Mouse (Mus musculus): Measurements from ENCODE around the gene Chst8.

Chst8 gene

GRCm38 (mm10) chr7:34805042-34805441 is 7.5 kb downstream of the Chst8 start:
- no peak for DNase-seq (ENCODE audit: extremely low read depth, insufficient read length, low spot score)

DNA sequence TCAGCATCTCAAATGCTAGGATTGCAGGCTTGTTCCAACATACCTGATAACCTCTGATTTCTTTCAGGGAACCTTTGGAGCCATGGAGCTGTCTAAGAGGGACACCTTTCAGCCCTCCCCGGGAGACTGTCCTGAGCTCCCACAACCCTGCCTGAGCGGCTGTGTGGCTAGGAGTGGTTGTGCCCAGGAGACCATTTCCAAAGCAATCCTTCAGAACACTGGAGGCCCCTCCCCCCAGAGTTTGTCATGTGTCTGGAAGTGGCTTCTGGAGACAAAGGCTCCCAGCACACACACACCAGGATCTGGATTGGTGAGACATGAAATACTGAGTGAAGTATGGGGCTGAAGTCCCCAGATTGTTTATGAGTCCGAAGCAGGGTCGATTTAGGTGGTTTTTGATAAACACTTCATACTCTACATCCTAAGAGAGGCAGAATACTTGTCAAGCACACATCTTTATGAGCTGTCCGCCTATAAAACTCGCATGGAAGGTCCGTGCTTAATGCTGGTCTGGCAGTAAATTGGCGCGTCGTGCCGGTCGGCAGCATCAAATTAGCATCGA is 12.5 kb downstream of the Chst8 start:
- no peak for DNase-seq (ENCODE audit: extremely low read depth, insufficient read length, low spot score)

DNA sequence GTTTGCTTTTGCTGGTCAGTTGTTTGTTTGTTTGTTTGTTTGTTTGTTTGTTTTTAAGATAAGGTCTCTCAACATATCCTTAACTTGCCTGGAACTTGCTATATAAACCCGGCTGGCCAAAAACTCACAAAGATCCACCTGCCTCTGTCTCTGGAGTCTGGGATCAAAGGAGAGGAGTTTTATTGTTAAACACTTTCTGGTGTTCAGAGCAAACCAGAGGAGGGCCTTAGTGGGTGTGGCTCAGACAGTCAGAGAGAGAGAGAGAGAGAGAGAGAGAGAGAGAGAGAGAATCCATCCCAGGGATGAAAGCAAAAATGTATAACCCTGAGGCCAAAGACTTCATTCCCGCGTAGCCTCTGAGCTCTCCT is 13.1 kb downstream of the Chst8 start:
- DNase-seq (ENCODE audit: extremely low read depth, insufficient read length, low spot score): no peak

DNA sequence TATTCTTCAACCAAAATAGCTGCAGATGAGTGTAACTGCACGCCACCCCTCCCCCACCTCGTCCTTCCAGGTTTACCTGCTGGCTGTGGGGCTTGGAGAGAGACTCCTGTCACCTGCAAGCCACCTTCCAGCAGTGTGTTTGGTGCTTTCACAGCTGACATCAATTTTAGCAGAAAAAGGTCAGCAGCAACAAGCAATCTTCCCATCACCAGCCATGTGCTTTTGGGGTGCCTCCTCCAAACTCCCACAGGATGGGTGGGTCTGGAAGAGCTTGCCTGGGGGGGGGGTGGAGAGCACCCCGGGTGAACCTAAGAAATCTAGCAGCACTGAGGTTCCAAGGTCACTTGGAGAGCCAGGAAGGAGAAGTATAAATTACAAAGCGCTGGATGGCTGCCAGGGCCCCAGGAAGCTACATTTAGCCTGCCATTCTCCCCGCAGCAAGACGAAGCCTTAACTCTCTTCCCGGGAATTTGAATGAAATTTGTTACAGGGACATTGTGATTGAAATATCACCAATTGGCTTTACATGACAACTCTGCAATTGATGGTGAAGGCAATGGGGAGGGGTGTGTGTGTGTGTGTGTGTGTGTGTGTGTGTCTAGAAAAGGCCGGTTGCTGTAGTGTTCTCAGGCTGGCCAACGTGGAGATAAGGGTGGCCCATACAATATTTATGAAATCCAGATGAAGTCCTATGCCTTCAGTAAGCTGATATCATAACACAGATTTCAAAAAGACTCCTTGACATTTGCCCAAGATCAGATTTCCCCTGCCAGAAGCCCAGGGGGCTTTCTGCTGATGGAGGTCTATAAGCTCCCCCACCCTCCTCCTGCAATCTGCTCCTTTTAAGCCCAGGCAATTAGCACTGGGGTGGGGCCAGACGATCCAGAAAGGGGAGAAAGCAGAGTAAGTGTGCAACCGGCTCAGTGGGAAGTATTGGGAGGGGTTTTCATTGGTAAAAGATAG is 13.8 kb downstream of the Chst8 start:
- no peak for DNase-seq (ENCODE audit: extremely low read depth, insufficient read length, low spot score)

DNA sequence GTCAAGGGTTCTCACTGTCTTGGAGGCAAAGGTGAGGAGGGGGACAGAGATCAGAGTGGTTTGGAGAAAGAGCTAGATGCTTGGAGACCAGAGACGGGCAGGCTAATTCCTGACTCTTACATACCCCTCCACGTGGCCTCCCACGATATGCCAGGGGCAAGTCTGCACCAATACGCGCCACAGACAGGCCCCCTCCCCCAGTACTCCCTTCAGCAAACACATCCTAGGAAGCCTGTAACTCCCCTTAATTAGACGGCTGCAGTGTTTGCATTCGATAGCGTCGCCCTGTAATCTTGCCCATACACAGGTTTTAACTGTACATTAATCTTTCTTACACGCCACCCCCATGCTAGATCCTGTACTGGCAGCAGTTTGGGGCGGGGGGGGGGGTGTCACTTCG is 14.5 kb downstream of the Chst8 start:
- DNase-seq (ENCODE audit: extremely low read depth, insufficient read length, low spot score): no peak

- DNase-seq (ENCODE audit: extremely low read depth, insufficient read length, low spot score): no peak
Measured at GRCm38 (mm10) chr7:34790459-34790858, 22.1 kb downstream of the Chst8 start.

- no peak for DNase-seq (ENCODE audit: extremely low read depth, insufficient read length, low spot score)
Measured at GRCm38 (mm10) chr7:34787171-34787570, 25.3 kb downstream of the Chst8 start.

DNA sequence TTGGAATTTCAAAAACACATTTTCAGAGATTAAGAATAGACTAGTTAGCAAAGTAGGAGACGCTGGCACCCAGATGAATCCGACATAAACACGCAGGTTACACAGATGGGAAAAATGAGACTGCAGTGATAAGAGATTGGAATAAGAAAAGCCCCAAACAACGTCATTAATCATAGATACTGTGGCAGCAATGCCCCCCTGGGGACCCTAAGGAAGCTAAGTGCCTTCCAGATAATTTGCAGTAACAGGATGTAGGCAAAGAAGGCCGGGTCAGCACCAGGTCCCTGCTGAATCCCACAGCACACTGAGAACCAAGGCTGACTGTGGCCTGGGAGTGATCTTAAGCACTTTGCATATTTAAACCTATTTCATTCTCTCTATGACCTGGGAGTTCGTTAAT is 27.5 kb downstream of the Chst8 start:
- no peak for DNase-seq (ENCODE audit: extremely low read depth, insufficient read length, low spot score)

- no peak for DNase-seq (ENCODE audit: extremely low read depth, insufficient read length, low spot score)
Measured at GRCm38 (mm10) chr7:34784469-34784868, 28.0 kb downstream of the Chst8 start.

- no peak for DNase-seq (ENCODE audit: extremely low read depth, insufficient read length, low spot score)
Measured at GRCm38 (mm10) chr7:34781988-34782387, 30.5 kb downstream of the Chst8 start.

- DNase-seq (ENCODE audit: extremely low read depth, insufficient read length, low spot score): no peak
Measured at GRCm38 (mm10) chr7:34781217-34781616, 31.3 kb downstream of the Chst8 start.

GRCm38 (mm10) chr7:34778426-34778825 is 34.1 kb downstream of the Chst8 start:
- DNase-seq (ENCODE audit: extremely low read depth, insufficient read length, low spot score): no peak

- DNase-seq (ENCODE audit: extremely low read depth, insufficient read length, low spot score): no peak
Measured at GRCm38 (mm10) chr7:34775659-34776058, 36.9 kb downstream of the Chst8 start.

- DNase-seq (ENCODE audit: extremely low read depth, insufficient read length, low spot score): no peak
Measured at GRCm38 (mm10) chr7:34774947-34775346, 37.6 kb downstream of the Chst8 start.

DNA sequence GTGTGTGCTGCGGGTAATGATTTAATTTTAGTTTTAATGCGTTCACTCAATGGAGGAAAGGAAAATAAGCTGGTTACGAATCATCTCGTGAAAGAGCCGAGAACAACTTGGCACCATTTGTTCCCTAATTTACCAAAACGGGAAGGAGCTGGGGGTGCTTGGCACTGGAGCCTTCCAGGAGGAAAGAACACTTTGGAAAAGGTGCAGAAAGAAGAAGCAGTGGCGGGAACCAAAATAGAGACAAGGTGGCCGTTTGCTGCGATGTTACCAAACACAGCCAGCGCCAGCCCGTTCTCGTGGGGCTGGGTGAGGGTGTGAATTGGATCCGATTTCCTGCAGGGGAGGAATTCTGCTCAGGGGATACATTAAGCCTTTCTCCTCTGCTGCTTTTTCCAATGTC is 38.5 kb downstream of the Chst8 start:
- DNase-seq (ENCODE audit: extremely low read depth, insufficient read length, low spot score): no peak

GRCm38 (mm10) chr7:34773309-34773708 is 39.2 kb downstream of the Chst8 start:
- no peak for DNase-seq (ENCODE audit: extremely low read depth, insufficient read length, low spot score)

DNA sequence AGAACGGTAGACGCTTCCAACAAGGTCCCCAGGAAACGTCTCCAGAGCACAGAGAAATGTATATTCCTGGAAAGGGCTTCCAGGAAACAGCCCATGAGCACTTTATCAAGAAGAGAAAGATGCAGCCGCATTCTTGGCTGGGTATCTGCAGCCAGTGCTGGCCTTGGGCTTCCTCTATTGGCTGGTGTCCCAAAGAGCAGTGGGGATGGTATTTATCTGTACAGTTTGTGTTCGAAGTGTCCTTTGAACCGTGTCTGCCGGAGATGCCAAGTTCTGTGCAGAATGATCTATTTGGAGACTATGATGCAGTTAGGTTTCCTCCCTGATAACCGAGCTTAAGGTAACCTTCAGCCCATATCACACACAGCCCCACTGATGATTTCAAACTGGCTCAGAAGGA is 43.0 kb downstream of the Chst8 start:
- no peak for DNase-seq (ENCODE audit: extremely low read depth, insufficient read length, low spot score)

- DNase-seq (ENCODE audit: extremely low read depth, insufficient read length, low spot score): no peak
Measured at GRCm38 (mm10) chr7:34764250-34765148, 48.0 kb downstream of the Chst8 start.

DNA sequence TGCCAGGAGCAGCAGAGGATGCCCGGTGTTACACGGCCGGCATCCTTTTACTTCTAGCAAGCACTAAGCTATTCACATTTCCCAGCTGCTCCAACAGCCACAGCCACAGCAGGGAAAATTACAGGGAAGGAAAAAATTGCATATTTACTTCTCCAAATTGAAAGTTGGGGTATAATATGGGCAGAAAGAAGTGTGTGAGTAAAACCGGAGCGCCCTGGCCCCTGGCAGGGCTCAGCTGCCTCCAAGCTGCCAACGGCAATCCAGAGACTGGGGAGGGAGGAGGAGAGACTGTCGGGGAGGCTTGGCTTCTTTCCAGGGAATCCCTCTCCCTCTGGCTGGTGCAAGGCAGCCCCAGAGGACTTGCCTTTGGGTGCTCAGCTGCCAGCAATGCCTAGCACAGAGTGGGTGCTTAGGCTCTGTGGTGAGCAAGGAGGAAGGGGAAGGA is 53.1 kb downstream of the Chst8 start:
- DNase-seq (ENCODE audit: extremely low read depth, insufficient read length, low spot score): no peak

GRCm38 (mm10) chr7:34758721-34759120 is 53.8 kb downstream of the Chst8 start:
- no peak for DNase-seq (ENCODE audit: extremely low read depth, insufficient read length, low spot score)

- no peak for DNase-seq (ENCODE audit: extremely low read depth, insufficient read length, low spot score)
Measured at GRCm38 (mm10) chr7:34757513-34757912, 55.0 kb downstream of the Chst8 start.
